Mouse (Mus musculus) thymus, adult 2 months (tissue): ENCODE data around the gene Mdfi. TPM values are rescaled to one million over a fixed set of nuclear protein-coding genes. Genes with fewer than 3 reads are reported as not detected.

Experiments
- DNase-seq: peaks from one replicate; pipeline ENCODE4 v3.0.0; 2021
- H3K27ac ChIP-seq: fragments of 200-500 bp; 2 replicates; pipeline ENCODE4 v1.5.1; 2012; ENCODE audit warnings: low read length, control low read depth; ENCODE audit not compliant: control insufficient read depth, insufficient read depth
- H3K27me3 ChIP-seq: fragments of 200-500 bp; 2 replicates; pipeline ENCODE4 v1.6.1; 2012; ENCODE audit warnings: mild to moderate bottlenecking, low read length, moderate library complexity, mixed read lengths; ENCODE audit not compliant: control insufficient read depth, insufficient read depth
- H3K36me3 ChIP-seq: fragments of 200-500 bp; 2 replicates; pipeline ENCODE4 v1.6.1; 2012; ENCODE audit warnings: mild to moderate bottlenecking, low read length, moderate library complexity; ENCODE audit not compliant: control insufficient read depth, insufficient read depth
- H3K4me1 ChIP-seq: fragments of 200-500 bp; replicated peaks from 2 replicates; pipeline ENCODE4 v1.6.1; 2012; ENCODE audit warnings: low read length; ENCODE audit not compliant: control insufficient read depth, insufficient read depth
- H3K4me3 ChIP-seq: fragments of 200-500 bp; 2 replicates; pipeline ENCODE4 v1.5.1; 2012; ENCODE audit warnings: mild to moderate bottlenecking, low read length, control low read depth, moderate library complexity; ENCODE audit not compliant: control insufficient read depth, insufficient read depth
- CTCF ChIP-seq: fragments of 200-500 bp; IDR thresholded peaks from 2 replicates; pipeline ENCODE4 v1.5.1; 2012; ENCODE audit warnings: mild to moderate bottlenecking, control low read depth, low read length, moderate library complexity, borderline replicate concordance; ENCODE audit not compliant: control insufficient read depth, poor library complexity, insufficient read depth; ENCODE audit errors: extremely low read depth
- POLR2A ChIP-seq: fragments of 200-500 bp; IDR thresholded peaks from 2 replicates; pipeline ENCODE4 v1.6.1; 2012; ENCODE audit warnings: mild to moderate bottlenecking, low read length, control low read depth, moderate library complexity; ENCODE audit not compliant: control insufficient read depth, poor library complexity, insufficient read depth; ENCODE audit errors: extremely low read depth
- WGBS: fragments of 180-500 bp; shearing (Covaris S2); methylation state at CpG from one replicate; pipeline ENCODE4 v1.1.7; 2018; 5-methylcytosine and 5-hydroxymethylcytosine counted together
- polyA plus RNA-seq: library from polyadenylated mRNA; depleted of rRNA; stranded (reverse); fragments of >200 nt; gene quantifications from 2 replicates; pipeline ENCODE4 v1.2.3, GENCODE M21; 2012

The Mdfi gene
- polyA plus RNA-seq, 1 experiment: 18.9 TPM

DNA sequence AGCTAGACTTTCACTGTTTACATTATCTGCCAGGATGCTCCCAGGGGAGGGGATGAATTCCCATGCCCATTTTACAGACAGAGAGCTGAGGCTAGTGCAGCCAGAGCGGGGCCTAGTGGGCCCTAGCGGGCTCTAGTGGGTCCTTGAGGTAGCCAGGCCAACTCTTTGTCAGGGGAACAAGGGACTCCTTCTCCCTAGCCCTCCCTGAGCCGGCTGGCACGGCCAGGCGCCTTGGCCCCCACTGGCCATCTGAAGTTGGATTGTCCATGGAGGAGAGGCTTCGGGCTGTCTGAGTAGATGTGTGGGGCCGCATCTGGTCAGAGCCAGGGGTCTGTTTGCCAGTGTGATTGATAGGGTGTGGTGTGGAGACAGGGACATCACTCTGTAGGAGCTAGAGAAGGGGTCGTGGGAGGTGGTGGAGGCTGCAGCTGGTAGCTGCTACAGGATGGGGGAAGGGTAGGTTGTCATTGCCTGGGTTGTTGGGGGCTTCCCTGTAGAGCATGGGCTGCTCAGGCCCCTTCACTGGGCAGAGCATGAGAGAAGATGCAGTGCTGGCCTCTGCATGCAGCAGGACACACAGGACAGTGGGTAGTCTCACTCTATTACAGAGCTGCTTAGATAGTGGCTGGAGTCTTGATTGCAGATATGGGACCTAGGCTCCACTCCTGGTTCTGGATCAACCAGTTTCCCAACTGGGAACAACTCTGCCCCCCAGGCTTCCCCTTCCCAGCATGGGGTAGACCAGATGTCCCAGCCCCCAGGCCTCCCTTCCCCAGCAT lies 50.9 kb downstream of the Mdfi start:
- Histone ChIP-seq H3K27me3 (no peaks in the 10 kb centered on the region), H3K36me3 (no peaks in the 10 kb centered on the region), H3K27ac (no peak overlapping the region), H3K4me3 (no peak overlapping the region), H3K4me1 (no peaks in the 10 kb centered on the region)
- no peak for TF ChIP-seq CTCF
- no peak for TF ChIP-seq POLR2A
- WGBS: 92% methylated on average over 8 of the region's 8 CpGs
- no peak for DNase-seq

DNA sequence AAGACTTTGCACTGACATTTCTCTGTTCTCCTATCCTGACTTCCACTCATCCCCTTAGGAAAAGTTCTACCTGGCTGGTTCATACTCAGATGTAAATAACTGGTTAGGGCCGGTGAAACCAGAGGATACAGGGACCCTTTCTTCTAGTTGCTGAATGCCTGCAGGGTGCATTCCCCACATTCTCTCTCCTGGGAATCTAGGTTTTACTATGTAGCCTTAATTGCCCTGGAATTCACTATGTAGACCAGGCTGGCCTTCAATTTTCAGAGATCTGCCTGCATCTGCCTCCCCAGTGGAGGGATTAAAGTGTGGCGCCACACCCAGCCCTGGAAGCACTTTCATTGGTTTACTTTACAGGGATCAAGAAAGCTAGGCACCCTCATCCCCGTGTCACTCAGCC lies 52.0 kb downstream of the Mdfi start:
- no peaks in the 10 kb centered on the region for H3K27me3 ChIP-seq
- H3K4me3 ChIP-seq: no peak overlapping the region
- H3K4me1 ChIP-seq: no peaks in the 10 kb centered on the region
- H3K27ac ChIP-seq: no peak overlapping the region
- H3K36me3 ChIP-seq: no peaks in the 10 kb centered on the region
- TF ChIP-seq CTCF (no peak), POLR2A (no peak)
- DNase-seq: no peak
- 96% methylated on average over 3 of the region's 3 CpGs for WGBS

DNA sequence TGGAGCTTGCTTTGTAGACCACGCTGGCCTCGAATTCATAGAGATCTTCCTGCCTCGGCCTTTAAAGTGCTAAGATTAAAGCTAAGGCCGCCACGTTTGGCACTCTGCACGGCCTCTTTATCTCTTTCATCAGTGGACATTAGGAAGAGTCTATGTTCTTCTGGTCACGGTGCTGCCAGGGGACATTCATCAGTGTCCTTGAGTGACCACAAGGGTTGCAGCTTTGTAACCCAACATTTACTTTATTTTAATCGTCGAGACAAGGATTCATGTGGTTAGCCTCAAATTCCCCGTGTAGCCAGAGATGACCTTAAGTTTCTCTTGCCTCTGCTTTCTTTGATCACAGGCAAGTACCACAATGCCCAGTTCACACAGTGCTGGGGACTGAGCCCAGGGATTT lies 54.0 kb downstream of the Mdfi start:
- WGBS: 51% methylated on average over 10 of the region's 10 CpGs
- no peaks in the 10 kb centered on the region for H3K27me3 ChIP-seq
- DNase-seq: no peak
- H3K4me1 ChIP-seq: no peaks in the 10 kb centered on the region
- no peaks in the 10 kb centered on the region for H3K36me3 ChIP-seq
- no peak overlapping the region for H3K27ac ChIP-seq
- TF ChIP-seq POLR2A (no peak), CTCF (no peak)
- no peak overlapping the region for H3K4me3 ChIP-seq

DNA sequence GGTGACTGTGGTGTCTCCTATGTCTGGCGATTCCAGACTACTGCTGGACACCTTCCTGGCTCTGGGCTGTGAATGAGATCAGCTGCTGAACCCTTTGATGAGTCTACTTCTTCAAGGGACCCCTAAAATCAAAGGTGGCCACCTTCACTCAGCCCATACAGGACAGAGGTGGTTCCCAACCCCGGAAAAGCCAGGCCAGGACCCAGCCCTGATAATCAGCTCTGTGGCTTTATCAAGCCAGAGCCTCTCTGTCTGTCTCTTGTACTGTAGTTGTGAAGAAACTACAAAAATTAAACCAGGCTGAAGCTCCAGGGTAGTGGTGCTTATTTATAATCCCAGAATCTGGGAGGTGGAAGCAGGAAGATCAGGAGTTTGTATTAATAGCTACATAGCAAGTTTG lies 57.4 kb downstream of the Mdfi start:
- H3K36me3 ChIP-seq: no peaks in the 10 kb centered on the region
- H3K4me1 ChIP-seq: no peaks in the 10 kb centered on the region
- H3K4me3 ChIP-seq: no peak overlapping the region
- H3K27ac ChIP-seq: no peak overlapping the region
- no peaks in the 10 kb centered on the region for H3K27me3 ChIP-seq
- WGBS: 79% methylated on average over 2 of the region's 2 CpGs
- TF ChIP-seq CTCF (no peak), POLR2A (no peak)
- DNase-seq: no peak

DNA sequence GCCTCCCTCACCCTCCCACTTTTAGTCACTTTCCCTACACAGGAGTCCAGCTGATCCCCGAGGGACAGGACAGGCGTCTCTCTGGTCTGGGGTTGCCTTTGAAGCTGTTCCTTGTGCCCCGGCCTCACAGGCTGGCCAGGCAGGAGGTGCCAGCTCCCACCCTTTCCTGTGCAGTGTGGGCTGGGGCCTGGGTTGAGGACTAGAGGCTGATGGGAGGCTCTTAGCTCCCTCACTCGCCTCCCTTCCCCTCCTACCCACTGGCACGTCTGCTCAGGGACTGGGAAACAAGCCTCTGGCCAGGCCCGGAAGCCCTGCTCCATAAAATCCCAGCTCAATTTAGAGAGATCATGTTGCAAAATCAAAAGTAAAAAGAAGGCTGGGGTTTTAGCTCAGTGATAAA lies 60.9 kb downstream of the Mdfi start:
- H3K27me3 ChIP-seq: no peaks in the 10 kb centered on the region
- 90% methylated on average over 6 of the region's 6 CpGs for WGBS
- no peaks in the 10 kb centered on the region for H3K4me1 ChIP-seq
- no peak overlapping the region for H3K4me3 ChIP-seq
- DNase-seq: no peak
- H3K36me3 ChIP-seq: no peaks in the 10 kb centered on the region
- TF ChIP-seq CTCF (no peak), POLR2A (no peak)
- no peak overlapping the region for H3K27ac ChIP-seq

DNA sequence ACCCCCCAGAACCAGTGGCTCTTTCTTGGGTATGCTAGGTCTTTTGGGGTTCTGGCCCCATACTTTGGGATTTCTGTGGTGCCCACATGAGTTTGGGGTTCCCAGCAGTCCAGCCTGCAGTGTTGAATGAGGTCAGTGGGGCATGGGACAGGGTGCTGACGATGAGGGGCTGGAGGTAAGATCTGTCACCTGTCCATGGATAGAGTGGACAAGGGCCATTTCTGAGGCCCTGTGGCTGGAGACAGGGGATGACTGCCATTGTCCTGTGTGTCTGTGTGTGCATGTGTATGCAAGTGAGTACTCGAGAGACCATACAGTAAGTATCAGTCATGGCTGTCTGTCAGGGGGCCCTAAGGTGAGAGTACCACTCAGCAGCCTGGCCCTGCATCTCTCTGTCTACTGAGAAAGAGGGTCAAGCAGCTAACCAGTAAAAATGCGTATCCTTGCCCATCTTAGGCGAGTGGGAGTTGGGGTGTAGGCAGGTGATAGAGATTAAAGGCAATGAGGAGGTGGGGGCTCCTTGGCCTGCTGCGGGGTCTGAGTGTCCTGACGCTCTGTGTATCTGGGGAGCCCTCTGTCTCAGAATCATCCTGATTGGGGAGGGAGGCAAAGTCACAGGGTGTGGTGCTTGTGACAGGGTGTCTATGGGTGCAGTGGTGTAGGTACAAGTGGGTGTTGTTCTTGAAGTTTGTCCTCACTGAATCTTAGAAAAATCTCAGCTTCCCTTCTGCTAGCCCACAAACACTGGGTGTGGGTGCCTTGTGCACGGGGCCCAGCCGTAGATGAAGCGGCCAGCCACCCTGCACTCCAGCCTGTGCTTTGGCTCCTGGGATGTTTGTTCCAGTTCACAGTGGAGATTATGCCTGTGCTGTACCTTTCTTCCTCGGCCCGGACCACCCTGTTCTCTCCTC lies 64.8 kb downstream of the Mdfi start:
- TF ChIP-seq CTCF (no peak), POLR2A (no peak)
- H3K4me1 ChIP-seq: peaks cover 3% of the 10 kb centered on the region; the same call in 1 of the 2 replicates
- WGBS: 90% methylated on average over 11 of the region's 11 CpGs
- H3K36me3 ChIP-seq: no peaks in the 10 kb centered on the region
- H3K27me3 ChIP-seq: no peaks in the 10 kb centered on the region
- H3K27ac ChIP-seq: peak overlapping the region; percentile 9; the same call in 1 of the 2 replicates
- no peak for DNase-seq
- no peak overlapping the region for H3K4me3 ChIP-seq
